Mouse (Mus musculus) heart, embryonic 14.5 days (tissue): Measurements from ENCODE around the gene Josd1. TPM values are rescaled to one million over a fixed set of nuclear protein-coding genes. Genes with fewer than 3 reads are reported as not detected.

ENCODE experiments used
- ATAC-seq: fragments of 200-750 bp; cut with Nextera tagmentation; 2 replicates; pipeline ENCODE4 v1.8.0; 2017; ENCODE audit warnings: low read depth, moderate TSS enrichment; ENCODE audit not compliant: insufficient number of reproducible peaks, insufficient read depth, low FRiP score
- H3K27ac ChIP-seq, 2 experiments: fragments of 200-500 bp in 1 of 2; fragments of 300-500 bp in 1 of 2; sonication (generic) in 1 of 2; replicated peaks in 1 of 2; 2 replicates each; pipeline ENCODE4 v1.5.1; 2012 to 2014; ENCODE audit warnings: low read depth in 2 of 2, low read length in 2 of 2, control low read depth in 1 of 2, mild to moderate bottlenecking in 1 of 2, mixed read lengths in 1 of 2; ENCODE audit not compliant: control insufficient read depth in 1 of 2, insufficient read depth in 1 of 2
- H3K27me3 ChIP-seq: fragments of 300-500 bp; sonication (generic); 2 replicates; pipeline ENCODE4 v1.6.1; 2014; ENCODE audit warnings: mild to moderate bottlenecking, low read length, control low read depth; ENCODE audit not compliant: control insufficient read depth, insufficient read depth
- H3K36me3 ChIP-seq: fragments of 300-500 bp; sonication (generic); 2 replicates; pipeline ENCODE4 v1.6.1; 2014; ENCODE audit warnings: mild to moderate bottlenecking, control low read depth, low read length, mixed read lengths; ENCODE audit not compliant: control insufficient read depth, insufficient read depth
- H3K4me1 ChIP-seq, 2 experiments: fragments of 200-500 bp in 1 of 2; fragments of 300-500 bp in 1 of 2; sonication (generic) in 1 of 2; 2 replicates each; pipeline ENCODE4 v1.6.1; 2012 to 2014; ENCODE audit warnings: low read length in 2 of 2, control low read depth in 1 of 2, mixed read lengths in 1 of 2; ENCODE audit not compliant: control insufficient read depth in 2 of 2, insufficient read depth in 2 of 2
- H3K4me2 ChIP-seq: fragments of 300-500 bp; sonication (generic); 2 replicates; pipeline ENCODE4 v1.6.1; 2014; ENCODE audit warnings: mild to moderate bottlenecking, low read length
- H3K4me3 ChIP-seq, 2 experiments: fragments of 200-500 bp in 1 of 2; fragments of 300-500 bp in 1 of 2; sonication (generic) in 1 of 2; 2 replicates each; pipeline ENCODE4 v1.5.1; 2012 to 2014; ENCODE audit warnings: low read length in 2 of 2, mild to moderate bottlenecking in 2 of 2, control low read depth in 1 of 2, low read depth in 1 of 2, moderate library complexity in 1 of 2; ENCODE audit not compliant: control insufficient read depth in 1 of 2, insufficient read depth in 1 of 2
- H3K9ac ChIP-seq: fragments of 300-500 bp; sonication (generic); 2 replicates; pipeline ENCODE4 v1.6.1; 2014; ENCODE audit warnings: mild to moderate bottlenecking, low read length
- H3K9me3 ChIP-seq: fragments of 300-500 bp; sonication (generic); 2 replicates; pipeline ENCODE4 v1.6.1; 2016; ENCODE audit warnings: low read length, control low read depth; ENCODE audit not compliant: control insufficient read depth
- WGBS: fragments of 180-500 bp; shearing (Covaris S2); extraction: QIAGEN DNeasy Blood & Tissue Kit; methylation state at CpG from one replicate; pipeline ENCODE4 v1.1.7; 2014; 5-methylcytosine and 5-hydroxymethylcytosine counted together
- polyA plus RNA-seq: library from polyadenylated mRNA; unstranded; fragments of >200 nt; fragmentation: Nextera tagmentation; extraction: Ambion mirVana; gene quantifications from 2 replicates; pipeline ENCODE4 v1.2.1, GENCODE M21; 2014

Gene Josd1
- polyA plus RNA-seq, 1 experiment from 2014 or later, result 17.5 TPM

GRCm38 (mm10) chr15:79706603-79707214, 19.0 kb upstream of the Josd1 start:
- ATAC-seq, result no peak

DNA sequence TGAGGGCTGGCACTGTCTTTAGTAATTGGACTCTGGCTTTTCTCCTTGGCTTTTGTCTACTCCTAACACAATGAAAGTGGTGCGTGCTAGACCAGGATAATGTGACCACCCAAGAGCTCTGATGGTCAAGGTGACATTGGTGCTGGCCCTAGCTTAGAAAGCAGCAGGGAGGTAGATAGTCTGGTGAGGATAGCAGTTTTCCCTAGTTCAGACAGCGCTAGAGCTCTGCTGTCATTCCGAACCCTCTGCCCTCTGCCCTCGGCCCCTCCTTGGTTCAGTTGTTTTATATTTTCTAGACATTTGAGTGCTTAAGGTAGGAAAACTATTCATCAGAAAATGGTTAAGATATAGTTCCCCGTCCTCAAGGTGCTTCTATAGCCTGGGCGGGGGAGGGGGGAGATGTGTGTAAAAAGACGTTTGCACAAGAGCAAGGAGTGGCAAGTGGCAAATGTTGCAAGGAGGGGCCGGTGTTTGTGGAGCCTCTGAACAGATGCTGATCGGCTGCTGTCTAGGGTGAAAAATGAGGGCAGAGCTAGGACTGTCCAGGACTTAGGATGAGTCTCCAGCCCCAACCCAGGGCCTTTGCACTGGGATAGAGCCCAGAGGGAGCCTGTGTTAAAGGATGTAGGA, 10.0 kb upstream of the Josd1 start:
- Histone ChIP-seq H3K27ac (no peak overlapping the region; a peak in 1 of 4 replicates), H3K4me3 (no peak overlapping the region)

More at GRCm38 (mm10) chr15:79706603-79707214, 19.0 kb upstream of the Josd1 start:
- no peaks in the 10 kb centered on the region for H3K4me1 ChIP-seq
- no peak overlapping the region for H3K4me2 ChIP-seq
- H3K9ac ChIP-seq, result 0 out of 2 replicates have a peak overlapping the region, but pooled peaks have one; percentile 48
- H3K9me3 ChIP-seq, result no peaks in the 10 kb centered on the region
- H3K27ac ChIP-seq, result no peak overlapping the region
- H3K36me3 ChIP-seq, result peaks cover 47% of the 10 kb centered on the region
- WGBS, result 73% methylated on average over 17 of the region's 17 CpGs
- H3K27me3 ChIP-seq, result no peaks in the 10 kb centered on the region
- no peak overlapping the region for H3K4me3 ChIP-seq

DNA sequence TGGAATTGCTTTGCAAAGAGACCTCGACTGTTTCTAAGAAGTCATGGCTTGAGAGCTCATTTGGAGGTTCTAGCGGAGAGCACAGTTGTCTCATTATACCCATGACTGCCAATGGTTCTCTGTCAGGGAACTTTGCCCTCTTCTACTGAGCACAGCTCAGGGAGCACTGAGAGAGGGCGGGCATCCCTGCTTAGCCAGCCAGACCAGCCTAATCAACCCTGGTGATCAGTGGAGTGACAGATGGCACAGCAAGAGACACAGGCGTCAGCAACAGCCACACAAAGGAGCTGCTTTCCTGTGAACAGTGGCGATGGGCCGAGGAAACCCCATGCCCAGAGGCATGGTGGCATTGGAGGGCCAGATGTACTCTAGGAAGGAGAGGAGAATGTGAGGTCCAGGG, 9.3 kb upstream of the Josd1 start:
- no peak for ATAC-seq
- no peak overlapping the region for H3K4me2 ChIP-seq
- no peaks in the 10 kb centered on the region for H3K27me3 ChIP-seq
- H3K36me3 ChIP-seq, result peaks cover 10% of the 10 kb centered on the region
- H3K9me3 ChIP-seq, result no peaks in the 10 kb centered on the region
- no peak overlapping the region; a peak in 1 of 4 replicates for H3K27ac ChIP-seq
- peaks cover 7 to 11% of the 10 kb centered on the region in 2 experiments for H3K4me1 ChIP-seq
- H3K9ac ChIP-seq, result no peak overlapping the region
- WGBS, result 85% methylated on average over 6 of the region's 6 CpGs
- no peak overlapping the region for H3K4me3 ChIP-seq

More for the DNA sequence above, 10.0 kb upstream of the Josd1 start:
- H3K4me2 ChIP-seq, result no peak overlapping the region
- H3K36me3 ChIP-seq, result peaks cover 10% of the 10 kb centered on the region
- H3K27me3 ChIP-seq, result no peaks in the 10 kb centered on the region
- no peaks in the 10 kb centered on the region for H3K9me3 ChIP-seq
- ATAC-seq, result no peak
- H3K4me1 ChIP-seq, result peaks cover 6 to 11% of the 10 kb centered on the region in 2 experiments; a peak in 3 of 4 replicates
- no peak overlapping the region for H3K9ac ChIP-seq
- 74% methylated on average over 9 of the region's 9 CpGs for WGBS

DNA sequence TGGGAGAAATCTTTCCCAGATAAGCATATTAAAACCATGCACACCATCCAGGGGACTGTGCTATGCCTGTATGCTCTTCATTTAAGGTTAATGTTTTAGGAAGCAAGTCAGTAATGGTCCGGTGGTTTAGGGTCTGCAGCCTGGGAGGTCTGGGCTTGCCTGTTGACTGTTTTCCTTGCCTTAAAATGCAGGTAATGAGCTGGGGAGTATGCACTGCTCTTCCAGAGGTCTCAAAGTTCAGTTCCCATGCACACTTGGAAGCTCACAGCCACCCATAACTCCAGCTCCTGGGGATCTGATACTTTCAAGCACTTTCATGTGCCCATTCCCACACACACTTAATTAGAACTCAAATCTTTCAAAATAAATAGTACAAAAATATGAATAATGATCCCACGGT, 8.8 kb upstream of the Josd1 start:
- no peak for ATAC-seq
- H3K9ac ChIP-seq, result no peak overlapping the region

GRCm38 (mm10) chr15:79695516-79695915, 7.8 kb upstream of the Josd1 start:
- H3K4me1 ChIP-seq, result peaks cover 14% of the 10 kb centered on the region in 2 experiments
- no peak overlapping the region for H3K27ac ChIP-seq
- no peaks in the 10 kb centered on the region for H3K27me3 ChIP-seq
- H3K4me3 ChIP-seq, result no peak overlapping the region
- WGBS, result 55% methylated on average over 3 of the region's 3 CpGs
- no peaks in the 10 kb centered on the region for H3K9me3 ChIP-seq
- no peak overlapping the region for H3K4me2 ChIP-seq
- no peak for ATAC-seq
- no peak overlapping the region for H3K9ac ChIP-seq
- H3K36me3 ChIP-seq, result peaks cover 10% of the 10 kb centered on the region

More for the DNA sequence above, 8.8 kb upstream of the Josd1 start:
- 91% methylated on average over 2 of the region's 2 CpGs for WGBS
- no peak overlapping the region for H3K27ac ChIP-seq
- H3K27me3 ChIP-seq, result no peaks in the 10 kb centered on the region
- H3K9me3 ChIP-seq, result no peaks in the 10 kb centered on the region
- peaks cover 12% of the 10 kb centered on the region in 2 experiments for H3K4me1 ChIP-seq
- H3K4me3 ChIP-seq, result no peak overlapping the region
- H3K4me2 ChIP-seq, result no peak overlapping the region
- peaks cover 10% of the 10 kb centered on the region for H3K36me3 ChIP-seq

DNA sequence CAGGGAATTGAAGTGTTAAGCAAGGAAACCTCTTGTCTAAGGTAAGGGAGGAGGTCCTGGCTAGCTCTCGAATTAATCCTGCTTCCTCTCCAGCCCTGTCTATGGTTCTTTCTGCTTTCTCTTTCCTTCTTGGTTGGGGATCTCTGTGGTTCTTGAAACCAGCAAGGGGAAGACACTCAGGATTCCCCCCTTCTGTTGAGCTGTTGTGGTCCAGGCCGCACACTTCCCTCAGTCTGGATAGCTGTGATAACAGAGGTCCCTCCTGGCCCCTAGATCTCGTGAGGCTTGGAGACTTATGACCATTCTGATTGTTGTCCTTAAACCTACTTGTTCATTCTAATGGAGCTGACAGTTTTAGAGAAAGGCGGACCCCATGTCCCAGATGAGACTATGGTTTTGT, 6.8 kb upstream of the Josd1 start:
- H3K27ac ChIP-seq, result no peak overlapping the region
- H3K4me3 ChIP-seq, result no peak overlapping the region
- WGBS, result 81% methylated on average over 4 of the region's 4 CpGs
- no peaks in the 10 kb centered on the region for H3K9me3 ChIP-seq
- H3K4me2 ChIP-seq, result no peak overlapping the region
- H3K27me3 ChIP-seq, result no peaks in the 10 kb centered on the region
- no peak for ATAC-seq
- peaks cover 14 to 18% of the 10 kb centered on the region in 2 experiments for H3K4me1 ChIP-seq
- peaks cover 10% of the 10 kb centered on the region for H3K36me3 ChIP-seq
- no peak overlapping the region for H3K9ac ChIP-seq

DNA sequence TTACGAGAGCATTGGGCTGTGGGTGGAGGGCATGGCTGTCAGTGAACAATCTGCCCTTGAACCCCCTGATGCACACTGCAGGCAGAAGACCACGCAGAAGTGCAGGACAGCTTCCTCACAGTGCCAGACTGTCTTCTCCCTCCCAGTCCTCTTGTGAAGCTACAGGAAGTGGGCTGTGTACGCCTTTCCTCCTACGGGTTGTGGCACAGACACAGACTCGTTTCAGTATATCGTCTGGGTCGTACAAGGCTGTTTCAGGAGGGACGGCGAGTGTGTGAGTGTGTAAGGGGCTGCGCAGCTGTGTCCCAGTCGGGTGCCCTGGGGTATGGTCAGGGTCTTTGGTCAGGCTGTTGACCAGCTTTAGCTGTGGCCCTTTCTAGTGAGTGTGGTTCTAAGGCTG, 6.0 kb upstream of the Josd1 start:
- Histone ChIP-seq H3K4me3 (no peak overlapping the region), H3K36me3 (peaks cover 10% of the 10 kb centered on the region), H3K9me3 (no peaks in the 10 kb centered on the region), H3K4me1 (peaks cover 14 to 19% of the 10 kb centered on the region in 2 experiments), H3K27ac (no peak overlapping the region), H3K9ac (no peak overlapping the region), H3K27me3 (no peaks in the 10 kb centered on the region), H3K4me2 (0 out of 2 replicates have a peak overlapping the region, but pooled peaks have one; percentile 32)
- 67% methylated on average over 11 of the region's 11 CpGs for WGBS
- no peak for ATAC-seq
